Mouse (Mus musculus) embryonic fibroblast, embryonic 13.5 days (primary cell): ENCODE results near the gene Sel1l3.

Experiments used
- CTCF ChIP-seq: IDR thresholded peaks from 2 replicates; pipeline ENCODE4 v1.5.1; 2011; ENCODE audit warnings: mild to moderate bottlenecking, control low read depth, low read length, moderate library complexity, borderline replicate concordance; ENCODE audit not compliant: insufficient read depth
- POLR2A ChIP-seq: IDR thresholded peaks from 2 replicates; pipeline ENCODE4 v1.6.1; 2011; ENCODE audit warnings: low read depth, mild to moderate bottlenecking, control low read depth, low read length, moderate library complexity

DNA sequence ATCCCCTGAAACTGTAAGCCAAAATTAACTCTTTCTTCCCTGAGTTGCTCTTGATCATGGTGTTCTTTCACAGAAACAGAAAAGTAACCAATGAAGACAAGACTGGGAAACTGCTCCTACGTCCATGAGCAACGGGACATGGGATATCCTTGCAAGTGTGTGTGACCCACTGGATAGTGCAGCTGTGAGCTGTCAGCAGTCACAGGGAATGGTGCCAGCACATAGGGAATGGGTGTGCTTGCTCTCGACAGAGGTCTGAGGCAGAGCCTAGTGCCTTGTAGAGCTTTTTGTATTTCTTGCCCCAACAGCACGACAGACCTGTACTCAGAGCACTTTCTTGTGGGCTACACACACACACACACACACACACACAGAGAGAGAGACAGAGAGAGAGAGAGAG lies 107.6 kb downstream of the Sel1l3 start:
- no peak for TF ChIP-seq CTCF
- TF ChIP-seq POLR2A = no peak
